Mouse (Mus musculus): ENCODE measurements at regions not wholly inside any gene's neighbourhood (a gene's known extent, or its start where the extent isn't known, plus 50 kb on each side); places are given as distances from the start of the nearest gene placed in this dataset.

- no peak for DNase-seq
These were observed 135.6 kb downstream of the Rbm19 start for GRCm38 (mm10) chr5:120251697-120252401.

GRCm38 (mm10) chr5:120252551-120252950 is 136.3 kb downstream of the Rbm19 start:
- no peak for DNase-seq

GRCm38 (mm10) chr5:120262715-120263273 is 146.5 kb downstream of the Rbm19 start:
- DNase-seq: no peak

- DNase-seq: no peak
These were observed 153.2 kb downstream of the Rbm19 start for GRCm38 (mm10) chr5:120269416-120269860.

- DNase-seq: no peak
These were observed 154.8 kb downstream of the Rbm19 start for GRCm38 (mm10) chr5:120270887-120271616.

- DNase-seq: no peak
These were observed 155.3 kb upstream of the Lhx5 start for GRCm38 (mm10) chr5:120276229-120276628.

GRCm38 (mm10) chr5:120280321-120280720 is 151.2 kb upstream of the Lhx5 start:
- no peak for DNase-seq

GRCm38 (mm10) chr5:120280991-120281602 is 150.4 kb upstream of the Lhx5 start:
- DNase-seq: no peak

- DNase-seq: no peak
These were observed 149.5 kb upstream of the Lhx5 start for GRCm38 (mm10) chr5:120281840-120282565.

- peak; percentile 12 for DNase-seq
These were observed 146.9 kb upstream of the Lhx5 start for GRCm38 (mm10) chr5:120284625-120285024.

GRCm38 (mm10) chr5:120285036-120285435 is 146.5 kb upstream of the Lhx5 start:
- no peak for DNase-seq

GRCm38 (mm10) chr5:120286787-120287186 is 144.7 kb upstream of the Lhx5 start:
- DNase-seq: no peak

GRCm38 (mm10) chr5:120288036-120288684 is 143.3 kb upstream of the Lhx5 start:
- no peak for DNase-seq

GRCm38 (mm10) chr5:120294526-120295078 is 136.9 kb upstream of the Lhx5 start:
- DNase-seq: no peak

- DNase-seq: no peak
These were observed 134.3 kb upstream of the Lhx5 start for GRCm38 (mm10) chr5:120297190-120297589.

- DNase-seq: no peak
These were observed 133.7 kb upstream of the Lhx5 start for GRCm38 (mm10) chr5:120297665-120298282.

- no peak for DNase-seq
These were observed 129.8 kb upstream of the Lhx5 start for GRCm38 (mm10) chr5:120301672-120302071.

GRCm38 (mm10) chr5:120302307-120302706 is 129.2 kb upstream of the Lhx5 start:
- DNase-seq: no peak

GRCm38 (mm10) chr5:120304295-120304701 is 127.2 kb upstream of the Lhx5 start:
- DNase-seq: no peak

- no peak for DNase-seq
These were observed 119.2 kb upstream of the Lhx5 start for GRCm38 (mm10) chr5:120312299-120312698.

- no peak for DNase-seq
These were observed 117.5 kb upstream of the Lhx5 start for GRCm38 (mm10) chr5:120313984-120314383.
